Mouse (Mus musculus) ovary, postnatal 14 days (tissue): Measurements from ENCODE around the gene Igfbp6.

ENCODE experiments used
- DNase-seq: peaks from one replicate; pipeline ENCODE4 v3.0.0; 2022; ENCODE audit warnings: low spot score

Gene Igfbp6

DNA sequence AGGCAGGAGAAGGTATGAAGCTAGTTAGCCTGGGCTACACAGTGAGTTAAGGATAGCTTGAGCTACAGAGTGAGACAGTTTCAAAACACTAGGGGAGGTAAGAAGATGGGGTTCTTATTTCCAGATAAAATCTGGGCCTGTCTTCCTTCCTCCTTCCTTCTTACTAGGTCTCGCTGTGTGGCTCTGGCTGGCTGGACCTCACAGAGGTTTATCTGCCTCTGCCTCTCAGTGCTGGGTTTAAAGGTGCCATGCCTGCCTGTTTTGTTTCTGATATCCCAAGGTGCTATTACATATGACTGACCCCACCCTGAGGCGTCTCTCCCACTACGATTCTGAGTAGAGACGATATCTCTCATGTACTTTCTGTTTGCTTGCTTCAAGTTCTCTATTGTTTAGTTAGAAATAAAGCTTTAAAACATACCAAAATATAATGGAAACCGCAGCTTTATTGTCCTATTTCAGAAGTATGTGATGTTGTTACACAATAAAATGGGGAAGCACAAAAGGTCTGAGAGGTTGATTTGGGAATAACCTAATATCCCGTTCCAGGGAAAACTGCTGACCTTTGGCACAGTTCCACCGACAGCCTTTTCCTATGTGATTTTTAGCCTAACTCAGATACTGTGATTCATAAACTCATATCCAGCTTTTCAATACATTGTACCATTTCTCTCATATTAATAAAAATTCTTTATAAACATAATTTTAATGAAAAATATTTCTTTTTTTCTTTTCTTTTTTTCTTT, 32.6 kb downstream of the Igfbp6 start:
- no peak for DNase-seq

DNA sequence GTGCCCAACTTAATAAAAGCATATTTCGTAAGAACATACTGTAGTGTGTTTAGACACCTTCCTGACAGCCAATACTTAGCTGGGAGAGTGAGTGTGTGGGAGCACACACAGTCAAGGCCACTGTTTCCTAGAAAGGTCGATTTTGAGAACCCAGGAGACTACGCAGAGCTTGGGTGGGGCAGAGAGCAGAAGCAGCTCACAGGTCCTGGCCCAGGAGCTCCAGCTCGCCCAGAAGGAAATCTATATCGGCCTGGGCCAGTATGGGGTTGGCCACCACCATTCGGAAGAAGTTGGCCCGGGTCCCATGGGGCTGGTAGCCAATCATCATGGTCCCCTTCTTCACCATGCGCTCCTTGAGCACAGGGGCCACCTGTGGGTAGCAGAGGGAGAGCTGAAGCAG, 33.3 kb downstream of the Igfbp6 start:
- no peak for DNase-seq

DNA sequence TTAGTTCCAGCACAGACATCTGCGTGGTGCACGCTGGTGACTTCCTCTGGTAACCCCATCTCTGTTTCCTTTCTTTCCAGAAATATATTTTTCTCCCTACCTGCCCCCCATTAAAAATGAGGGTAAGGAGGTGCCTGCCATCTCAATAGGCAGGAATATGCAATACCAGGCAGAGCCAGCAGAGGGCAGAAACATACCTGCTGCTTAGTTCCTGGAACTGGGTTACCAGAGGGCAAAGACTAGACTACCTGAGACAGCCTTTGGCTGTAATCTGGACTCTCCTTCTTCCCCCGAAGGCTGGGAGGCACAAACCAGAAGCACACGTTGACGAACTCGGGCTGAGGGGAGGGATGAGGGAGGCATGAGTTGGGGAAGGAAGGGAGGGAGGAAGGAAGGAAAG, 34.1 kb downstream of the Igfbp6 start:
- DNase-seq = peak; percentile 76

DNA sequence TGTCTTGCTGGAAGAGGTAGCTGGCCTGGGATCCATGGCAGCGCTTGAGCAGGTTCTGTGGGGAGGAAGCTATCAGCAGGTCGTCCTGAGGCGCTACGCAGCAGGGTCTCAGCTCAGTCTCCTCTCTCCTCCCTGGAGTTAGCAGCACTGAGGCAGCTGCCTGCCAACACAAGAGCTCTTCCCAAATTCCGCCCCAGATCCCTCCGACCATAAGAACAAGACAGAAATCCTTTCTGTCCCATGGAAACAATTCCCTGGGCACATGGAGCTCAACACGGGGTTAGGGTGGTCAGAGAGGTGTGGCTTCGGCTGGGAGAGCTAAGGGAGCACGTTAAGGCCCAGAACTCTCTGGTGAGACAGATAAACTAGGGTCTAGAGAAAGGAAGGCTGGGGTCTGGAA, 34.9 kb downstream of the Igfbp6 start:
- no peak for DNase-seq

DNA sequence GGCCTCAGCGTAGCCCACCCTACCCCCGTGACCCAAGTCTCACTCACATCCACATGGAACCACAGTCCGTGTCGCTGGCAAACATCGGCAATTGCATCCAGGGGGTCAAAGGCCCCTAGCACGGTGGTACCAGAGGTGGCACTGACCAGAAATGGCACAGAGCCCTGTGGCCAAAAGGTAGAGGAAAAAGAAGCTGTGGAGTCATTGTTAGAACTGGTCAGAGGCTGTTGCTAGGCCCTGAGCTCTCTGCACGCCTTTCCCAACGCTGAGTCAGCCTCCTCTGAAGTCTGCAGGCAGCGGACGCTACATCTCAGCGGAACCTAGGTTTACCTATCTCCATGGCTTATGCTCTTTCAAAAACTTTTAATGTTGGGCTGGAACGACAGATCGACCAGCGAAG, 35.8 kb downstream of the Igfbp6 start:
- DNase-seq = no peak

DNA sequence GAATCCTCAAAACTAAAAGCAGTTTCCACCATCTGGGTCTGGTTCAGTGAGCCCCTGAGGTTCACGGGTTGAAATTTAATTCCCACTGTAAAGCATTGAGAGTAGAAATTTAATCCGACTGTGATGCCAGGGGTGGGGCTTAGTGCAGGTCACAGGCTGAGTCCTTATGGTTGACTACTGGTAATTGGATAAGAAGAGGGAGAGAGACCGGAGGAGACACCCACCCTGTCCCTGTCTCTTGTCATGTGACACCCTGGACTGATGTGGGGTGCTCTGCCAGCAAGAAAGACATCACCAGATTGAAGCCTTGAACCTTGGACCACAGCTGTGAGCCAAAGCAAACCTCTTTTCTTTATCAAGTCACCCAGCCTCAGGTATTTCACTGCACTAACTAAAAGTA, 38.9 kb downstream of the Igfbp6 start:
- DNase-seq = no peak

DNA sequence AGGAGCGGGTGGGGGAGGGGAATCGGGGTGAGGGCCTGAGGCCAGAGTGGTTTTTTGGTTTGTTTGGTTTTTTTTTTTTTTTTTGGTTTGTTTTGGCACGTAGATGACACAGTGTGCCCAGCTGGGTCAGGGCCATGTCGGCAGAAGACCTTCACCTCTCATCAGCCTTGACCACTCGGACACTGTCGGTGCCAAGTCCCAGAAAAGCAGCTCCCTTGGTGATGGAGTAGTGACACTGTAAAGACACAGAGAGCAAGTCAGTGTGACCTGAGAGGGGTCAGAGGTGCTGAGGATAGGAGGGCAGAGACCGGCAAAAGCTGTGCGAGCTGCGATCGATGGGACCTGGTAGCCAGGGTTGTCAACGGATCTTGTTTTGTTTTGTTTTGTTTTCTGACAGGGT, 42.1 kb downstream of the Igfbp6 start:
- DNase-seq = no peak

DNA sequence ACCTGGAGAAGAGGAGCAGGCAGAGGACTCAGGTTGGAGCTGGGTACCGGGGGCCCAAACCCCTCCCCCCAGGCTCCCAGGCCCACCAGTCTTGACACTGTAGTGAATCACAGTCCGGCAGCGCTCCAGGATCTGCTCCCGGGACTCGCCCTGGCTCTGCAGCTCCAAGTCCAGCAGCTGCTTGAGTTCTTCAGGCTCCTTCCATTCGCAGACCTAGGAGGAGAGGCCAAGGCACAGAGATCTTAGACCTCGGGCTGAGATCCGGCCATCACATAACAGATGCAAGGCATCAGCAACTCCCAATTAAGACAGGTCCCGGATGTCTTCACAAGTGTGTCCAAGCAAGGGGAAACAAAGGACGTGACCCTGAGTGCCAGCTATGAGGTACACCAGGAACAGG, 43.9 kb downstream of the Igfbp6 start:
- DNase-seq = no peak

DNA sequence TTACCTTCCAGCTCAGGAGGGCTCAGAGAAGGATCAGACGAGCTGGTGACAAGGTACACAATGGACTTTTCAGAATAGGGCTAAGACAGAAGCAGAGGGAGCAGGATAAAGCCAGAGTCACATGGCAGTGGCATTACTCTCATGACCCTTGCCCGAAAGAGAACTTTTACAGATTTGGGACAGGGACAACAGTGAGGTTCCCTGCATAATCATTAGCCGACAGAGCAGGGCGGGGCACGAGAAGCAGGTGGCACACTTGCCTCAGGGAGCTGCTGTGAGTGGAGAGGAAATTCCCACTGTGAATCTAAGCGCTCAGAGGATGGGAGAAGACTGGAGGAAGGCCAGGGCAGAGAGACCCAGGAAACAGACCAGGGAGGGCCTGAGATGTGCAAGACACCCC, 44.7 kb downstream of the Igfbp6 start:
- no peak for DNase-seq

DNA sequence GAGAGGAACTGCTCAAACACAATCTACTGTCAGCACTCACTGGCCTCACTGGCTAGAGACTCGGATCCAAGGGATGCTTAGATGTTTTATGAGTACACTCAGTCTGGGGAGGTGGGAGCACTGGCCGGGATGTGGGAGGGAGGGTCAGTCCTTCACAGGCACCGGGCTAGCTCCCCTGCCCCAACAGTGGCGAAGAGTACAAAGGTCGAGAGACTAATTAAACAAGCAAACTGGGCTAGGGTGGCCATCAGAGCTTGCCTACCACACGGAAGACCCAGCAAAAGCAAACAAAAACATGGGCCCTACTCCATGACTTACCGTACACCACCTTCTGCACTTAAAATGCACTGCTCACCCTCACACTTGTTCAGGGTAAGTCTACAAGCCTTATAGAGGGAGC, 47.5 kb downstream of the Igfbp6 start:
- DNase-seq = no peak

DNA sequence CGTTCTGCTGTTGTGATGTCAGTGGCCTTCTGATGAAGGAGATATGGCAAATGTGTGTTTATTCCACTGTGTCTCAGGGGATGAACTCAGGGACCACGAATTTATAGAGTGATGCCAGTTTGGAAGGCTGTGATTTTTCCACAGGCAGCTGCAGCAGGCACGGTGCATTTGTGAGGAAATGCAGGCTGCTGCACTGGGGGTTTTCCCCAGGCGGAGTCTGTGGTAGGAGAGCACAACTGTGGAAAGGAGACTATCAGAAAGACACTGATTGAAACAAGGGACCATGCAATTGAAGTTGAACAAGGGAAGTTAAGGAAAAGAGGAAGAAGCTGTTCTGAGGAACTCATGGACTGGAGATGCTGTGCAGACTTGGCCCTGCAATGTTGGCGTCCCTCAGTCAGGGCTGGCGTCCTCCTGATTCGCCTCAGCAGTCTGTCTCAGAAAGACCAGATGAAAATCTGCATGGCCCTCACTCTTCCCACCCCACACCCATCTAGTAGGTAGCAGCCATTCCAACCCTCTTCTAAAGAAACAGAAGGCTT, 48.2 kb downstream of the Igfbp6 start:
- DNase-seq = no peak

DNA sequence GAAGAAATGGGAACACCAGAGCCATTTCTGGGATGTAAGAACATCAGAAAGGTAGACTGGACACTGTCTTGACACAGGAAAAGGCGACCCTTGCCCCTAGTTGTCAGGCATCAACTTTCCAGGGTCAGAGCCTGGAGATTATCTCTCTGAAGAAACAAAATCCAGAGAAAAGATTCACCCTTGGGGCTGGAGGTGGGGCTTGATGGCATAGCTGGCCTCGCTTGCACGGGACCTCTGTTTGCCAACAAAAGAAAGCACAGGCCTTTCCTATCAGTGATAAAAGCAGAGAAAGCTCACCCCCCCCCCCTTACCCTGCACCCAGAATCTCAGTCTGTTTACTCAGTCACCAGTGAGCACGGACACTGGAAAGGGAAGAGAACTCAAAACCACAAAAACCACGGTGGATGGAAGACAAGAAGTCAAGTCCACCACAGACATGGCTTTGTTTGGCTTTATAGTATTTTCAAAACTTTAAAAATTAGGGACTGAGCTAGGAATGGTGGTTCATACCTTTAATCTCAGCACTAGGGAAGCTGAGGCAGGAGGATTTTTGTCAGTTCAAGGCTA, 48.7 kb downstream of the Igfbp6 start:
- no peak for DNase-seq

DNA sequence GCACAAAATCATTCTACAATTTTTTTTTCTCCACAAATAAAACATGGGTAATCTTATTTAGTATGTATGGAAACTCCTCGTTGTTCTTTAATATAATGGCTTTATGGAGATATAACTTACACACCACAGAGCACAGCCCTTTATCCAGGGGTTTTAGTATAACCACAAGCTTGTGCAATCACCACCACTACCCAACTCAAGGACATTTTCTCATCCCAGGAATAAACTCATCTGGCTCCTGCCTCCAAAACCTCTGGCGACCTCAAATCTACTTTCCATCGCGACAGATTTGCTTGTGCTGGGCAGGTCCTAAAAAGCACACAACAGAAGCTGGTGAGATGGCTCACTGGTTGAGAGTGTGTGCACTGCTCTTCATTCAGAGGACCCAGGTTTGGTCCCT, 49.5 kb downstream of the Igfbp6 start:
- no peak for DNase-seq

DNA sequence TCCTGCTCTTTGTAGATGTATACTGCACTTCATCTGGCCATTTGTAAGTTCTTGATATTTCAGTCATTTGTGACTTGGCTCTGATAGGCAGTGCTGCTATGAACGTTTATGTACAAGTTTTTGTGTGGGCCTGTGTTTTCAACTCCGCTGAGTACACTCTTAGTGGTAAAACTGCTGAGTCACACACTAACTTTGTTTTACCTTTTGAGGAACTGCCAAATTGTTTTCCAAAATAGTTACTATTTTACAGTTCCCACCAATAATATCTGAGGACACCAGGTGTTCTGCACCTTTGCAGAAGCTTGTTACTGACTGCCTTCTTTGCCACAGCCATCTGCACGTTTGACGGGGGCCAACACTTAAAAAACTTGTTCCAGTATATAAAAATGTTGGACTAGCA, 50.3 kb downstream of the Igfbp6 start:
- no peak for DNase-seq

DNA sequence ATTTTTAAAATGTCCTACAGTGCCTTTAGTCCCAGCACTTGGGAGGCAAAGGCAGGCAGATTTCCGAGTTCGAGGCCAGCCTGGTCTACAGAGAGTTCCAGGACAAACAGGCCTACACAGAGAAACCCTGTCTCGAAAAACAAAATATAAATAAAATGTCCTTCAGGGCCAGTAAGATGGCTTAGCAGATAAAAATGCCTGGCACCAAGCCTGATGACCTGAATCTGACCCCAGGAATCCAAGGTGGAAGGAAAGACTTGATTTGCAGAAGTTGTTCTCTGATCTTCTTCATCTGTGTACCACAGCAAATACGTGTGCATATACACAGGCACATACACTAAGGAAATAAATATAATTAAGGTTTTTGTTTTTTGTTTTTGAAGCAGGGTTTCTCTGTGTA, 51.2 kb downstream of the Igfbp6 start:
- no peak for DNase-seq

DNA sequence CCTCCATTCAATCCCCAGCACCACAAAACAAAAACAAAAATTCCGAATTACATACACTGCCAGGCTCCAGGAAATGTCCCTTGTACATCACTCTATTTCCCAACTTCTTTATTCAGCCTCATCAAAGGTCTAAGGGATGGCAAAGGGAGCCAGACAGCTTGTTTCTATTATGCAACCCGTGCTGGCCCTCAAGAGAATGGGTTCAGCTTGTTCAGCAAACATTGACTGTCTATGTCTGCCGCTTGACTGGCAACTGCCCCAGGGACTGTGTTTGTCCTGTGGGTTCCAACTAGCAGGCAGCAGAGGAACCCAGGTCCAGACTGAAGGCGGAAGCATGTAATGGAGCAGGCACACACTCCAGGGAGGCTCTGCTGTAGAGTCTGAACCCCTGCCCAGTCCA, 54.7 kb downstream of the Igfbp6 start:
- no peak for DNase-seq
